Mouse (Mus musculus) C2C12 (cell line): ENCODE measurements around the gene Galnt17. TPM values are rescaled to one million over a fixed set of nuclear protein-coding genes. Genes with fewer than 3 reads are reported as not detected.

ENCODE experiments used
- H3K27me3 ChIP-seq: one replicate; pipeline ENCODE4 v1.6.1; 2011; ENCODE audit not compliant: control insufficient read depth, insufficient read depth, insufficient read length
- H3K36me3 ChIP-seq: one replicate; pipeline ENCODE4 v1.6.1; 2011; ENCODE audit not compliant: control insufficient read depth, insufficient read depth
- H3K4me3 ChIP-seq: one replicate; pipeline ENCODE4 v1.5.1; 2011; ENCODE audit warnings: mild to moderate bottlenecking, control low read depth; ENCODE audit not compliant: poor library complexity, insufficient read depth, severe bottlenecking
- H3K79me2 ChIP-seq: one replicate; pipeline ENCODE4 v1.6.1; 2011; ENCODE audit not compliant: control insufficient read depth, insufficient read depth
- H3K79me3 ChIP-seq: one replicate; pipeline ENCODE4 v1.6.1; 2011; ENCODE audit warnings: low read depth, control low read depth
- H3ac ChIP-seq: one replicate; pipeline ENCODE3; 2011; ENCODE audit warnings: low read depth; ENCODE audit not compliant: control insufficient read depth, insufficient read length
- CEBPB ChIP-seq: IDR thresholded peaks from one replicate; pipeline ENCODE4 v1.6.1; 2011; ENCODE audit warnings: low read depth, mild to moderate bottlenecking, control low read depth, moderate library complexity
- CTCF ChIP-seq: IDR thresholded peaks from one replicate; pipeline ENCODE4 v1.5.1; 2011; ENCODE audit not compliant: control insufficient read depth, insufficient read depth, insufficient read length
- FOSL1 ChIP-seq: IDR thresholded peaks from one replicate; pipeline ENCODE4 v1.8.0; 2011; ENCODE audit warnings: mild to moderate bottlenecking, low read length; ENCODE audit not compliant: poor library complexity, insufficient read depth, severe bottlenecking
- MAX ChIP-seq: IDR thresholded peaks from one replicate; pipeline ENCODE4 v1.6.1; 2011; ENCODE audit warnings: mild to moderate bottlenecking, control low read depth
- MYOD1 ChIP-seq: IDR thresholded peaks from one replicate; pipeline ENCODE4 v1.6.1; 2011; ENCODE audit warnings: low read depth; ENCODE audit not compliant: control insufficient read depth, insufficient read length
- MYOG ChIP-seq: IDR thresholded peaks from one replicate; pipeline ENCODE4 v1.6.1; 2011; ENCODE audit not compliant: control insufficient read depth, insufficient read length; ENCODE audit errors: extremely low read depth
- USF1 ChIP-seq: IDR thresholded peaks from one replicate; pipeline ENCODE4 v1.6.1; 2011; ENCODE audit warnings: low read depth, mild to moderate bottlenecking, control low read depth, moderate library complexity
- polyA plus RNA-seq: library from polyadenylated mRNA; unstranded; fragments of >200 nt; fragmentation: generic; extraction: Trizol; gene quantifications from one replicate; pipeline ENCODE4 v1.2.1, GENCODE M21; 2012; ENCODE audit warnings: missing spikeins

Galnt17 gene
- polyA plus RNA-seq, 1 experiment = 0.04 TPM

DNA sequence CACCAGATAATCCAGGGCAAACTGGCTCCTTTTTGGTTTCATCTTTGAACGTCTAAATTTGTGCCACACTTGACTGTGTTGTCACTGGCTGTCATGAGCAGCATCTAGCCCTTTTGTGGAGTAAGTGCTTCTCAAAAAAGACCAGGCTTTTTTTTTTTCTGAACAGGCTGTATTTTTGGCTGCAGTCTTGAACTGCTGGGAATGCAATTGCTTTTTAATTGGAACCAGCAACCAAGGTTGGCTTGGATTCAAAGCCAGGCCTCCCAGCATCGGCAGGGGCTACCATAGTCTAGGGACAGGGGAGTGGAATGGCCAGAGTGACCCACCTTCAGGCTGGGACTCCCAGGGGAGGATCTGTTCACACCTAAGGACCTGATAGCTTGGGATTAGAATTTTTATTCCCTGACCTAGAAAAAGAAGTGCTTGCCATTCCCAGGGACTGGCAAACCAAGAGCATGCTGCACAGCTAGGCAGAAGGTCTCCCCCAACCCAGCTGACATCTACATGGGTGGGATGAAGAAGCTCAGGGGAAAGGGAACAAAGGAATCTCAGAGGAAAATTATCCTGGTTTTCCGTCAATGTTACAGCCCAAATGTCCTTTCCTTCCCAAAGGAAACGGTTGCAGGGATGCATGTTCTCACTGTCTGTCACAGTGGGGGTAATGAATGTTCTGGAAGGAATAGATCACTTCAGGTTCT lies 369.2 kb downstream of the Galnt17 start:
- Histone ChIP-seq H3K27me3 (no peaks in the 10 kb centered on the region), H3K79me2 (no peaks in the 10 kb centered on the region), H3K4me3 (no peak overlapping the region), H3K79me3 (no peaks in the 10 kb centered on the region), H3ac (no peak overlapping the region), H3K36me3 (no peaks in the 10 kb centered on the region)
- TF ChIP-seq USF1 (no peak), MYOG (no peak), FOSL1 (no peak), MYOD1 (no peak), CEBPB (no peak), MAX (no peak), CTCF (no peak)

GRCm38 (mm10) chr5:130938274-130938741 lies 370.0 kb downstream of the Galnt17 start:
- H3K79me2 ChIP-seq = no peaks in the 10 kb centered on the region
- TF ChIP-seq CEBPB (no peak), MAX (no peak), CTCF (no peak), MYOD1 (no peak), USF1 (no peak), MYOG (no peak), FOSL1 (no peak)
- no peaks in the 10 kb centered on the region for H3K27me3 ChIP-seq
- H3K4me3 ChIP-seq = no peak overlapping the region
- no peaks in the 10 kb centered on the region for H3K36me3 ChIP-seq
- H3ac ChIP-seq = no peak overlapping the region
- no peaks in the 10 kb centered on the region for H3K79me3 ChIP-seq

GRCm38 (mm10) chr5:130930999-130931398 lies 377.3 kb downstream of the Galnt17 start:
- H3K4me3 ChIP-seq = no peak overlapping the region
- no peaks in the 10 kb centered on the region for H3K36me3 ChIP-seq
- no peak for TF ChIP-seq USF1
- no peak for TF ChIP-seq MAX
- TF ChIP-seq CEBPB = no peak
- TF ChIP-seq FOSL1 = no peak
- no peak for TF ChIP-seq CTCF
- TF ChIP-seq MYOG = no peak
- no peaks in the 10 kb centered on the region for H3K79me2 ChIP-seq
- no peaks in the 10 kb centered on the region for H3K27me3 ChIP-seq
- no peaks in the 10 kb centered on the region for H3K79me3 ChIP-seq
- H3ac ChIP-seq = no peak overlapping the region

GRCm38 (mm10) chr5:130927794-130928149 lies 380.5 kb downstream of the Galnt17 start:
- Histone ChIP-seq H3ac (no peak overlapping the region), H3K79me3 (no peaks in the 10 kb centered on the region), H3K4me3 (no peak overlapping the region), H3K36me3 (no peaks in the 10 kb centered on the region), H3K27me3 (no peaks in the 10 kb centered on the region), H3K79me2 (no peaks in the 10 kb centered on the region)
- TF ChIP-seq MYOG = no peak
- TF ChIP-seq MYOD1 = peak; percentile 40

- H3ac ChIP-seq = no peak overlapping the region
- TF ChIP-seq MAX (no peak), MYOG (no peak), MYOD1 (no peak), FOSL1 (no peak), CEBPB (no peak)
- H3K79me2 ChIP-seq = no peaks in the 10 kb centered on the region
- H3K4me3 ChIP-seq = no peak overlapping the region
- H3K27me3 ChIP-seq = no peaks in the 10 kb centered on the region
- no peaks in the 10 kb centered on the region for H3K79me3 ChIP-seq
- H3K36me3 ChIP-seq = no peaks in the 10 kb centered on the region
Observed at GRCm38 (mm10) chr5:130927138-130927793, 381.0 kb downstream of the Galnt17 start.

GRCm38 (mm10) chr5:130925681-130926080 lies 382.6 kb downstream of the Galnt17 start:
- Histone ChIP-seq H3K79me2 (no peaks in the 10 kb centered on the region), H3K27me3 (no peaks in the 10 kb centered on the region), H3K36me3 (no peaks in the 10 kb centered on the region), H3K79me3 (no peaks in the 10 kb centered on the region), H3ac (no peak overlapping the region), H3K4me3 (no peak overlapping the region)
- TF ChIP-seq USF1 = no peak
- no peak for TF ChIP-seq CEBPB
- TF ChIP-seq FOSL1 = no peak
- TF ChIP-seq CTCF = no peak
- TF ChIP-seq MYOD1 = no peak
- no peak for TF ChIP-seq MYOG
